8 mouse cellular contexts compared by ENCODE assay signal in the genomic region with DNA sequence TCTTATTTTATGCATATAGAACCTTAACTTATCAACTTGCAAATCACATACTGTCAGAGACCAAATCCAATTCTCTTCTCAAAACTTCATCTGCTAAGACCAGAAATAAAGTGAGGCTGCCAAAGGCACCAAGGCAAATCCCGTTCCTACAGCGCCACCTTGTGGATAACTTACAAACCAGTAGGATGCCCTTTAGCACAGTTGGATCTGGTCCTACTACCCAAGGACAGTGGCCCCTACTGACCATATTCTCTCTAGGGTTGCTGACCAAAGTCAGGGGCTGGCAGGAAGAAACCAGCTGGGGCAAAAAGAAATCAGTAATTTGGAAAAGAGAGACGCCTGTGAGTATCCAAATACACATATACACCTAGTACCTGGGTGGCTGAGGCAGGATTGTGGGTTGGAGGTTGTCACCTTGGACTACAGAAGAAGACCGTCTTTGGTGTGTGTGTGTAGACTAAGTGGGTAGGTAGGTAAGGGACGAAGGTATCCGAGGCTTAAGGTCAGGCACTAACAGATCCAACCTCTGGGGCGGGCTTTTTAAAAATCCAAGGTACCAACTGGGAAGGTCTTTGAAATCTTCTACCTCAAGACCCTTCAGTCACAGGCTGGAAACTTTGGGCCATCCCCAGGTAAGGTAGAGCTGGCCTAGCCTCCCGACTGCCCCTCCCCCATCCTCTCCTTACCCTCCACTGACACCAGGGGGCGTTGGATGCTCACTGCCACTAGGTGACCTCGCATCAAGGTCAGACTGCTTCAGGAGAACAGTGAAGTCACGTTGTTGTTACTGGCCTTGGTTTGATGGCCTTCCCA. TPM values are rescaled to one million over a fixed set of nuclear protein-coding genes. Genes with fewer than 3 reads are reported as not detected.
DNase-seq lines count a peak whose midpoint lies in the region; ATAC-seq and TF ChIP-seq lines count a peak whose summit lies in the region.

No protein-coding gene starts in this region.

- peaks cover 8% of the 10 kb centered on the region for H3K4me1 ChIP-seq in heart, embryonic 11.5 days (ENCODE audit: control insufficient read depth, insufficient read depth, low read length)
- H3K4me1 ChIP-seq in intestine, embryonic 14.5 days (replicated peaks; ENCODE audit: control insufficient read depth, insufficient read depth, low read length), result no peaks in the 10 kb centered on the region
- no peaks in the 10 kb centered on the region for H3K4me1 ChIP-seq in midbrain, embryonic 10.5 days

- H3K9me3 ChIP-seq in heart, embryonic 11.5 days (replicated peaks; ENCODE audit: control insufficient read depth, low read length), result no peaks in the 10 kb centered on the region
- H3K9me3 ChIP-seq in intestine, embryonic 14.5 days (ENCODE audit: control insufficient read depth, low read length), result no peaks in the 10 kb centered on the region
- no peaks in the 10 kb centered on the region for H3K9me3 ChIP-seq in midbrain, embryonic 10.5 days (replicated peaks)

- WGBS in heart, embryonic 11.5 days (ENCODE audit: insufficient replicate concordance), result 53% methylated on average over 11 of the region's 11 CpGs
- 58% methylated on average over 11 of the region's 11 CpGs for WGBS in intestine, embryonic 14.5 days
- 63% methylated on average over 11 of the region's 11 CpGs for WGBS in midbrain, embryonic 10.5 days

- ATAC-seq in heart, embryonic 11.5 days (replicated peaks; ENCODE audit: insufficient number of reproducible peaks, low FRiP score, low TSS enrichment), result no peak
- ATAC-seq in intestine, embryonic 14.5 days (replicated peaks; ENCODE audit: low FRiP score, low TSS enrichment, low read depth), result no peak; the same call in 1 of the 2 replicates

- peak; percentile 74 to 83 for DNase-seq in heart, adult 18-20 months
- peak; percentile 79 to 83 for DNase-seq in cerebellum, postnatal 14 days
- DNase-seq in gastrocnemius, adult 2 months, result peak; percentile 69
- DNase-seq in intestine, embryonic 14.5 days (ENCODE audit: low spot score), result peak; percentile 69
- DNase-seq in left cerebral cortex, postnatal 10 days (ENCODE audit: extremely low spot score in 1 of 2, low spot score in 2 of 2), result peak; percentile 75 to 76
- DNase-seq in midbrain, embryonic 10.5 days (ENCODE audit: low spot score), result peak; percentile 58
- peak; percentile 66 for DNase-seq in right cerebral cortex, postnatal 4 days

- intact Hi-C loops in gastrocnemius, adult 2 months (cut with DNase I), result no loop called here
- intact Hi-C loops in left cerebral cortex, postnatal 10 days (cut with DNase I), result no loop called here

- peaks cover 9% of the 10 kb centered on the region for H3K36me3 ChIP-seq in heart, embryonic 11.5 days (ENCODE audit: control insufficient read depth, insufficient read depth, low read length)
- peaks cover 55% of the 10 kb centered on the region for H3K36me3 ChIP-seq in intestine, embryonic 14.5 days (ENCODE audit: control insufficient read depth, insufficient read depth, low read length)
- H3K36me3 ChIP-seq in midbrain, embryonic 10.5 days, result peaks cover 49% of the 10 kb centered on the region

- H3K27ac ChIP-seq in heart, embryonic 11.5 days (ENCODE audit: low read depth, low read length), result no peak overlapping the region; the same call in 1 of the 2 replicates
- peak overlapping the region; percentile 72 for H3K27ac ChIP-seq in gastrocnemius, adult 2 months
- no peak overlapping the region for H3K27ac ChIP-seq in intestine, embryonic 14.5 days (ENCODE audit: low read depth)
- H3K27ac ChIP-seq in midbrain, embryonic 10.5 days (replicated peaks), result no peak overlapping the region

- peak; percentile 81 for TF ChIP-seq CTCF in gastrocnemius, adult 2 months (IDR thresholded peaks at IDR 0.05)

- H3K27me3 ChIP-seq in heart, embryonic 11.5 days (ENCODE audit: control insufficient read depth, insufficient read depth, low read length), result no peaks in the 10 kb centered on the region
- no peaks in the 10 kb centered on the region for H3K27me3 ChIP-seq in intestine, embryonic 14.5 days (replicated peaks; ENCODE audit: control insufficient read depth, insufficient read depth, low read length)
- no peaks in the 10 kb centered on the region for H3K27me3 ChIP-seq in midbrain, embryonic 10.5 days (ENCODE audit: low read depth, poor library complexity, severe bottlenecking)

- H3K9ac ChIP-seq in heart, embryonic 11.5 days (ENCODE audit: low read depth, low read length), result no peak overlapping the region
- no peak overlapping the region for H3K9ac ChIP-seq in intestine, embryonic 14.5 days (ENCODE audit: low read length)

- no peak overlapping the region for H3K4me2 ChIP-seq in heart, embryonic 11.5 days
- H3K4me2 ChIP-seq in intestine, embryonic 14.5 days (ENCODE audit: low read length), result no peak overlapping the region

- H3K4me3 ChIP-seq in heart, embryonic 11.5 days (ENCODE audit: low read depth, low read length), result no peak overlapping the region
- H3K4me3 ChIP-seq in gastrocnemius, adult 2 months, result no peak overlapping the region
- no peak overlapping the region for H3K4me3 ChIP-seq in intestine, embryonic 14.5 days (ENCODE audit: low read depth, low read length)
- H3K4me3 ChIP-seq in midbrain, embryonic 10.5 days, result no peak overlapping the region

RNA-seq across cellular contexts. Expression of gene Hadh, which starts 25.9 kb away (rescaled TPM):
- 100 to 1,000 TPM; 762 to 848 TPM for total RNA-seq in heart, adult 18-20 months (2021)
- 142 and 174 TPM in 2 replicates for polyA plus RNA-seq in heart, embryonic 11.5 days (2014; fragmentation: Nextera tagmentation; extraction: Ambion mirVana)
- total RNA-seq in gastrocnemius, adult 2 months (2021), result 100 to 1,000 TPM; 138 to 218 TPM
- 181 and 191 TPM in 2 replicates for polyA plus RNA-seq in intestine, embryonic 14.5 days (2014; fragmentation: Nextera tagmentation; extraction: Ambion mirVana)
- 10 to 100 TPM; 20.1 to 20.6 TPM for total RNA-seq in left cerebral cortex, postnatal 10 days (2021)
- polyA plus RNA-seq in midbrain, embryonic 10.5 days (2016; fragmentation: Nextera tagmentation; extraction: Ambion mirVana), result 78.5 and 79.3 TPM in 2 replicates

RNA-seq across cellular contexts. Expression of gene Cyp2u1, which starts 57.1 kb away (rescaled TPM):
- total RNA-seq in heart, adult 18-20 months (2021), result 10 to 100 TPM; 31.5 to 32.9 TPM
- polyA plus RNA-seq in heart, embryonic 11.5 days (2014; fragmentation: Nextera tagmentation; extraction: Ambion mirVana), result 8.1 and 8.4 TPM in 2 replicates
- total RNA-seq in gastrocnemius, adult 2 months (2021), result 10 to 100 TPM; 11.3 to 18.8 TPM
- 3.9 TPM in 2 replicates for polyA plus RNA-seq in intestine, embryonic 14.5 days (2014; fragmentation: Nextera tagmentation; extraction: Ambion mirVana)
- 10 to 100 TPM; 15.0 to 16.4 TPM for total RNA-seq in left cerebral cortex, postnatal 10 days (2021)
- 1.2 and 1.8 TPM in 2 replicates for polyA plus RNA-seq in midbrain, embryonic 10.5 days (2016; fragmentation: Nextera tagmentation; extraction: Ambion mirVana)

Comparison
In these comparisons a context has a peak if more than half of its experiments do, and no peak if none do; other contexts are left out.
1. RNA of gene Hadh, which starts 25.9 kb away (total RNA-seq): 762 to 848 TPM in heart, adult 18-20 months and 138 to 218 TPM in gastrocnemius, adult 2 months; 20.1 to 20.6 TPM in left cerebral cortex, postnatal 10 days; every median in the first group is over 4 times any median in the second.
2. Peak in every context shown above with its lines, with median percentiles within 50 percentile points of each other: DNase-seq.